Mouse (Mus musculus): ENCODE data around the gene Tgfbrap1. TPM values are rescaled to one million over a fixed set of nuclear protein-coding genes. Genes with fewer than 3 reads are reported as not detected.

The Tgfbrap1 gene
- polyA plus RNA-seq, 1 experiment from 2014 or later = 10.8 TPM

DNA sequence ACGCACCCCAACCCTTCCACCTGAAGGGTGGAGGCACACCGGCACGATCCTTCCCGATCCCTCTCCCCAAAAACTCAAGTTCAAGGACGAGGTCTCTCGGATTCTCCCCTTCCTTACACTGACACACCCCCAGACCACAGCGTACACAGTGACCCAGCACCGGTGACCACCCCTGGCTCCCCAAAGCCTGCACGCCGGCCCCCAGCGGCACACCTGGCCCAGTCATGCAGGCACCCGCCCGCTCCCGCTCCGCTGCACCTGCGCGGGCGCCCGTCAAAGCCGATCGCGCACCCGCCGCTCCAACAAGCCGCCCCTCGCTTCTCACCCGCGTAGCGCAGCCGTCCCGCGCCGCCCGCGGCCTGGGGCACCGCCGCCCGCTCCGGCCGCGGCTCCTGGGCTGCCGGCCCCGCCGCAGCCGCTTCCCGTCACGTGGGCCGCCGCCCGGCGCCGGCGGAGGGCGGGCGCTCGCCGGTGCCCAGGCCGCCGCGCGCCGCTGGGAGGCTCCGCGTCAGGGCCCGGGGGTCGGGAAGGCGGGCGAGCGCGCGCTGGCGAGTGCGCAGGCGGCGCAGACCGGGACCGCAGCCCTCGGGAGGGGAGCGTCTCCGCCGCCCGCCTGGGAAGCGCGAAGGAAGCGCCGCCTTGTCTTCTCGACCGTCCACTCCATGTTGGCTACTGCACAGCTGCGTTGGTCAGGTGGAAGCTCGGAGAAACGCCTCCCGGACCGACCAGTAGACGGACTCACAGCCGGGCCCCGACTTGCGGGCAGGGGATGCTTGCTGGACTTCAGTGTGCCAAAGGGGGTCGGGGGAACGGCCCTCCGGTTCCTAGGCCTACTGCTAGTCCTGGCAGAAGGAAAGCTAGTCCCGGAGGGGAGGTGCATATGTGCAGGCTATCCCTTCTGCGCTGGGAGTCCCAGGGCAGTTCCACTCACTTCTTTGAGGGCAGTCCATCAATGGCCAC lies 6.1 kb downstream of the Tgfbrap1 start:
- Histone ChIP-seq H3K4me2 (ENCODE audit: low read depth, low read length) (peak overlapping the region; percentile 86), H3K4me3 (ENCODE audit: low read depth, low read length) (peak overlapping the region; percentile 78), H3K27me3 (replicated peaks; ENCODE audit: control insufficient read depth, insufficient read depth, low read length) (no peaks in the 10 kb centered on the region), H3K4me1 (ENCODE audit: control insufficient read depth, insufficient read depth, low read length) (peaks cover 4% of the 10 kb centered on the region; the same call in 1 of the 2 replicates), H3K9me3 (ENCODE audit: control insufficient read depth, low read length) (no peaks in the 10 kb centered on the region), H3K36me3 (ENCODE audit: control insufficient read depth, insufficient read depth, low read length) (no peaks in the 10 kb centered on the region), H3K9ac (ENCODE audit: low read depth, low read length) (peak overlapping the region; percentile 87), H3K27ac (replicated peaks; ENCODE audit: low read depth, low read length) (peak overlapping the region; percentile 81)
- under 1% methylated on average over 42 of the region's 102 CpGs for WGBS
- ATAC-seq (ENCODE audit: low read depth) (peak; percentile 88), DNase-seq (ENCODE audit: low spot score) (peak; percentile 66)

DNA sequence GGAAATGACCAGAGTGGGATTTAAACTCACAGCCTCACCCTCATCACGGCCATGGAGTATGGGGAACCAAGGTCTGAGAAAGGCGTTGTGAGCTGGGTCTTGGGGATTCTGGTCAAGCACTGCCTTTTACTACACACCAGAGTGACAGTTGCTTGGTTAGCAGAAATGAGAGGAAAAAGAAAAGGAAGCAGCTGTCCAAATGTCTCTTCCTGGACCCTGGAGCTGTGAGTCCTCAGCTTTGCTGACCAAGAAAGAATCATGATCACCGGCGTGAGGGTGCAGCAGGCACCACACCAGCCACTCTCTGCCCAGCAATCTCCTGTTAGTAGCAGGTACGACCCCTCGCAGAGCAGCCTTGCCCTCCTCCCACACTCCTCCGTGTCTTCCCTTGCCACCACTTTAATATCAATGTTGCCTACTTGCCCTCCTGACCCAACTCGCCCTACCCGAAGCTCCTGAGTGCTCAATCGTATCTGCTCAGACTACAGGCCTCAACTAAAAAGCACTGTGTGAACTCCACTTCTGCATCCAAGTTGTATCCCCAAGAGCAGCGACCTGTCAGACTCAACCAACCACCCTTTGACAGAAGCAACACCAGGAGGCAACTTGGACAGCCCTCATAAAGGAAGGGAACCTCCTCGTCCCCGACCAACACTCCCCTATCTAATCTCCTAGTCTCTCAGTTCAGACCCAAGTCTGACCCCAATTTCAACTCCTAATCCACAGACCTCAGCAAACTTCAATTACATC lies 7.0 kb downstream of the Tgfbrap1 start:
- DNase-seq (ENCODE audit: low spot score) = no peak

GRCm38 (mm10) chr1:43090418-43090817 lies 8.0 kb downstream of the Tgfbrap1 start:
- Histone ChIP-seq H3K27me3 (replicated peaks; ENCODE audit: control insufficient read depth, insufficient read depth, low read length) (no peaks in the 10 kb centered on the region), H3K9me3 (ENCODE audit: control insufficient read depth, low read length) (no peaks in the 10 kb centered on the region), H3K4me1 (ENCODE audit: control insufficient read depth, insufficient read depth, low read length) (peaks cover 4% of the 10 kb centered on the region; the same call in 1 of the 2 replicates), H3K9ac (ENCODE audit: low read depth, low read length) (no peak overlapping the region), H3K36me3 (ENCODE audit: control insufficient read depth, insufficient read depth, low read length) (no peaks in the 10 kb centered on the region), H3K27ac (replicated peaks; ENCODE audit: low read depth, low read length) (no peak overlapping the region), H3K4me2 (ENCODE audit: low read depth, low read length) (no peak overlapping the region), H3K4me3 (ENCODE audit: low read depth, low read length) (no peak overlapping the region)
- WGBS = 73% methylated on average over 1 of the region's 1 CpGs
- DNase-seq (ENCODE audit: low spot score) (no peak), ATAC-seq (ENCODE audit: low read depth) (no peak)

More for the DNA sequence above, 7.0 kb downstream of the Tgfbrap1 start:
- Histone ChIP-seq H3K9me3 (ENCODE audit: control insufficient read depth, low read length) (no peaks in the 10 kb centered on the region), H3K9ac (ENCODE audit: low read depth, low read length) (peak overlapping the region; percentile 87), H3K27me3 (replicated peaks; ENCODE audit: control insufficient read depth, insufficient read depth, low read length) (no peaks in the 10 kb centered on the region), H3K36me3 (ENCODE audit: control insufficient read depth, insufficient read depth, low read length) (no peaks in the 10 kb centered on the region), H3K4me1 (ENCODE audit: control insufficient read depth, insufficient read depth, low read length) (peaks cover 4% of the 10 kb centered on the region; the same call in 1 of the 2 replicates), H3K4me2 (ENCODE audit: low read depth, low read length) (peak overlapping the region; percentile 86), H3K27ac (replicated peaks; ENCODE audit: low read depth, low read length) (no peak overlapping the region), H3K4me3 (ENCODE audit: low read depth, low read length) (peak overlapping the region; percentile 78)
- 37% methylated on average over 11 of the region's 13 CpGs for WGBS
- peak; percentile 4; the same call in 1 of the 2 replicates for ATAC-seq (ENCODE audit: low read depth)

- Histone ChIP-seq H3K9me3 (ENCODE audit: control insufficient read depth, low read length) (no peaks in the 10 kb centered on the region), H3K4me2 (ENCODE audit: low read depth, low read length) (no peak overlapping the region), H3K36me3 (ENCODE audit: control insufficient read depth, insufficient read depth, low read length) (no peaks in the 10 kb centered on the region), H3K4me3 (ENCODE audit: low read depth, low read length) (no peak overlapping the region), H3K9ac (ENCODE audit: low read depth, low read length) (no peak overlapping the region), H3K27ac (replicated peaks; ENCODE audit: low read depth, low read length) (no peak overlapping the region), H3K4me1 (ENCODE audit: control insufficient read depth, insufficient read depth, low read length) (no peaks in the 10 kb centered on the region), H3K27me3 (replicated peaks; ENCODE audit: control insufficient read depth, insufficient read depth, low read length) (no peaks in the 10 kb centered on the region)
- no peak for DNase-seq (ENCODE audit: low spot score)
- ATAC-seq (ENCODE audit: low read depth) = no peak
- WGBS = 86% methylated on average over 5 of the region's 5 CpGs
Measured at GRCm38 (mm10) chr1:43082946-43083345, 15.5 kb downstream of the Tgfbrap1 start.

DNA sequence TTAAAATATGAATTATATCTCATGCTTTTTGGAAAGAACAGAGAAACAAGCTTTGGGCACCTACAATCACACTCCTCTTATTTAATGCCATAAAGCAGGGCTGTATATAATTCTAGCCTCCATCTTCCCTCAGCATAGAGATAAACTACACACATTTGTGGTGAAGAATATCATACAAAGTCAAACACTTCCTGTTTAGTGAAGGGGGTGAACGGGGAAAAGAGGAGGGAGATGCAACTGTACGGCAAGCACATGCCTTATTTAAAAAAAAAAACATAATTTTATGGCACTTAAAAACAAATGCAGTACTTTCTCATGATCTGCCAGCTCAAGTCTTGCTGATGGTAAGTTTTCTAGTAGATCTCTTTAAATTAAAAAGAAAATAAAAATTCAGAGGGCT lies 20.3 kb downstream of the Tgfbrap1 start:
- peaks cover 22% of the 10 kb centered on the region for H3K36me3 ChIP-seq (ENCODE audit: control insufficient read depth, insufficient read depth, low read length)
- WGBS = 82% methylated on average over 2 of the region's 2 CpGs

GRCm38 (mm10) chr1:43074791-43075190 lies 23.6 kb downstream of the Tgfbrap1 start:
- ATAC-seq (ENCODE audit: low read depth) = no peak

More for the DNA sequence above, 20.3 kb downstream of the Tgfbrap1 start:
- H3K9me3 ChIP-seq (ENCODE audit: control insufficient read depth, low read length) = no peaks in the 10 kb centered on the region
- H3K4me1 ChIP-seq (ENCODE audit: control insufficient read depth, insufficient read depth, low read length) = no peaks in the 10 kb centered on the region
- no peak overlapping the region for H3K27ac ChIP-seq (replicated peaks; ENCODE audit: low read depth, low read length)
- H3K27me3 ChIP-seq (replicated peaks; ENCODE audit: control insufficient read depth, insufficient read depth, low read length) = no peaks in the 10 kb centered on the region
- DNase-seq (ENCODE audit: low spot score) = no peak
- no peak overlapping the region for H3K9ac ChIP-seq (ENCODE audit: low read depth, low read length)
- H3K4me2 ChIP-seq (ENCODE audit: low read depth, low read length) = no peak overlapping the region
- no peak overlapping the region for H3K4me3 ChIP-seq (ENCODE audit: low read depth, low read length)
- ATAC-seq (ENCODE audit: low read depth) = no peak

GRCm38 (mm10) chr1:43072561-43072960 lies 25.9 kb downstream of the Tgfbrap1 start:
- no peak overlapping the region for H3K4me3 ChIP-seq (ENCODE audit: low read depth, low read length)
- no peaks in the 10 kb centered on the region for H3K9me3 ChIP-seq (ENCODE audit: control insufficient read depth, low read length)
- no peak overlapping the region for H3K27ac ChIP-seq (replicated peaks; ENCODE audit: low read depth, low read length)
- ATAC-seq (ENCODE audit: low read depth) = no peak
- no peak for DNase-seq (ENCODE audit: low spot score)
- WGBS = 65% methylated on average over 1 of the region's 1 CpGs
- H3K36me3 ChIP-seq (ENCODE audit: control insufficient read depth, insufficient read depth, low read length) = peaks cover 35% of the 10 kb centered on the region
- no peak overlapping the region for H3K4me2 ChIP-seq (ENCODE audit: low read depth, low read length)
- H3K4me1 ChIP-seq (ENCODE audit: control insufficient read depth, insufficient read depth, low read length) = no peaks in the 10 kb centered on the region
- no peaks in the 10 kb centered on the region for H3K27me3 ChIP-seq (replicated peaks; ENCODE audit: control insufficient read depth, insufficient read depth, low read length)
- H3K9ac ChIP-seq (ENCODE audit: low read depth, low read length) = no peak overlapping the region

More at GRCm38 (mm10) chr1:43074791-43075190, 23.6 kb downstream of the Tgfbrap1 start:
- no peak overlapping the region for H3K9ac ChIP-seq (ENCODE audit: low read depth, low read length)
- 86% methylated on average over 2 of the region's 2 CpGs for WGBS
- H3K4me1 ChIP-seq (ENCODE audit: control insufficient read depth, insufficient read depth, low read length) = no peaks in the 10 kb centered on the region
- H3K36me3 ChIP-seq (ENCODE audit: control insufficient read depth, insufficient read depth, low read length) = peaks cover 27% of the 10 kb centered on the region
- H3K27ac ChIP-seq (replicated peaks; ENCODE audit: low read depth, low read length) = no peak overlapping the region
- no peaks in the 10 kb centered on the region for H3K27me3 ChIP-seq (replicated peaks; ENCODE audit: control insufficient read depth, insufficient read depth, low read length)
- no peak overlapping the region for H3K4me3 ChIP-seq (ENCODE audit: low read depth, low read length)
- H3K9me3 ChIP-seq (ENCODE audit: control insufficient read depth, low read length) = no peaks in the 10 kb centered on the region
- DNase-seq (ENCODE audit: low spot score) = no peak
- no peak overlapping the region for H3K4me2 ChIP-seq (ENCODE audit: low read depth, low read length)

DNA sequence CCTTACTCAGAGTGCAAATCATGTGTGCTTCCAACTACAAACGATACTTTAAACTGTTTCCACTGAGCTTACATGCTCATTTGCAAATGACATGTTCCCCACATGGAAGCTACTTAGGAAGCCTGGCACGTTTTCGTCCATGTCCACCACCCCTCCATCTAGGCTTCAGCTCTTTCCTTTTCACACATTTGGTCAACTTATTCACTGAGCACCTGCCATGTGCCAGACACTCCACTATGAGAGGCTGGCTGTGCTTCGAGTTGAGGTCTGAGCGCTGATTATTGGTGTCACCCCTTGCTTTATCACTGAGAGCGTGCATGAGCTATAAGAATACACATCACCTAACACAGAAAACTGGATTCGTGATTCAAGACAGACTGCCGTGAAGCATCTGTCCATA lies 26.4 kb downstream of the Tgfbrap1 start:
- H3K4me2 ChIP-seq (ENCODE audit: low read depth, low read length) = no peak overlapping the region
- ATAC-seq (ENCODE audit: low read depth) (no peak), DNase-seq (ENCODE audit: low spot score) (no peak)
- H3K4me3 ChIP-seq (ENCODE audit: low read depth, low read length) = no peak overlapping the region
- peaks cover 40% of the 10 kb centered on the region for H3K36me3 ChIP-seq (ENCODE audit: control insufficient read depth, insufficient read depth, low read length)
- 89% methylated on average over 8 of the region's 8 CpGs for WGBS
- no peaks in the 10 kb centered on the region for H3K27me3 ChIP-seq (replicated peaks; ENCODE audit: control insufficient read depth, insufficient read depth, low read length)
- H3K9me3 ChIP-seq (ENCODE audit: control insufficient read depth, low read length) = no peaks in the 10 kb centered on the region
- no peaks in the 10 kb centered on the region for H3K4me1 ChIP-seq (ENCODE audit: control insufficient read depth, insufficient read depth, low read length)
- H3K9ac ChIP-seq (ENCODE audit: low read depth, low read length) = no peak overlapping the region
- no peak overlapping the region for H3K27ac ChIP-seq (replicated peaks; ENCODE audit: low read depth, low read length)

All from embryonic facial prominence, embryonic 14.5 days (tissue).